Mouse (Mus musculus): ENCODE data around the gene Hyal1.

DNA sequence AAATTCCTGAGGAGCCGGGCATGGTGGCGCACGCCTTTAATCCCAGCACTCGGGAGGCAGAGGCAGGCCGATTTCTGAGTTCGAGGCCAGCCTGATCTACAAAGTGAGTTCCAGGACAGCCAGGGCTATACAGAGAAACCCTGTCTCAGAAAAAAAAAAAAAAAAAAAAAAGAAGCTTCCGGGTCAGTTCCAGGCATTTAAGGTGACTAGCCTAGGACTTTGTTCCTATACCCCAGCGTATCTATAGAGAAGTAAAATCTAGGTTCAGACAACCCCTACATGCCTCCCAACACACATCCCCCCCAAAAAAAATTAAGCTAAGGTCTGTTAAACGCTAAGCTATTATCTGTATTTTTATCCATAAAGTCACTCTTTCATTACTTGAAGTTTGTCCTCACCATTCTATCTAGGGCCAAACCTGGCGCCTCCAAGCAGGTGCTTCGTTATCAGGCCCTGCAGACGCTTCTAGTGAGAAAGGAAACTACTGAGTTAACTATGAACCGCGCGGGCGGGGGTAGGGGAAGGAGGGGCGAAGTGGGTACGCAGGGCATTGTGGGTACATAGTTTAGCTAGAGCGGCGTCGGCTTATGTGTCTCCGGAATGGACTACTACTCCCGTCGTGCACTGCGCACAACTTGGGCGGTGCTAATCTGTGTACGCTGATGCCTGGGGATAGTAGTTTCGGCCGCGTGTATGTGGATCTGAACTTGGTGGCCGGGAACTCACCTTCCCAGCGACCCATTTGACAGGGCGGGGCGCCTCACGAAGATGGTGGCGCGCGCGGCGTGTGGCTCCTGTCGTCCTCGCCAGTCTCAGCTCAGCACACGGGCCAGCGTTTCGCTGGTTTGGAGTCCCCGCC, 10.5 kb downstream of the Hyal1 start, which contains the start of gene Ifrd2:
- TF ChIP-seq CTCF (IDR thresholded peaks at IDR 0.05; ENCODE audit: low read depth, low read length) (no peak), POLR2A (IDR thresholded peaks at IDR 0.05; ENCODE audit: borderline replicate concordance, low read depth, low read length) (no peak)
